Mouse (Mus musculus) liver, adult 2 months (tissue): ENCODE measurements around the gene Man2b1.

ENCODE experiments used
- CTCF ChIP-seq: fragments of 200-500 bp; IDR thresholded peaks from 2 replicates; pipeline ENCODE4 v1.5.1; 2011; ENCODE audit warnings: low read depth, low read length, control low read depth
- POLR2A ChIP-seq: fragments of 200-500 bp; IDR thresholded peaks from 2 replicates; pipeline ENCODE4 v1.6.1; 2011; ENCODE audit warnings: low read length, control low read depth; ENCODE audit not compliant: insufficient read depth; ENCODE audit errors: extremely low read depth

DNA sequence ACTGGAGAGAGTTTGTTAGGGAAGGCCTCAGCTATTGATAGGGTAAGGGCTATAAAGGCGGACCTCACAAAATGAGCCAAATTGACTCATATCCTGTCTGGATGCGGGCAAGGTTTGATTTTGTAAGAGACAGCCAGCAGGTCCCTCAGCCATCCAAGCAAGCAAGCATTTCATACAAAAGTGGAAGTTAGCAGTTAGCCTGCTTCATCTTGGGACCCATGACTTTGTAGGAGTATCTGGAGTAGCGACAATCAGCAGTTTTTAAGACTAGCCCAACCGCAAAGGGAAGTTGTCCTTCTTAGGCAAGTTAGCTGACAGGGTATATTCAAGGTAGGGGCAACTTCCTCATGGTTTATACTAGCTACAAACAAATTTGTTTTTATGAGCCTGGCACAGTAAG is 59.4 kb downstream of the Man2b1 start:
- no peak for TF ChIP-seq CTCF
- TF ChIP-seq POLR2A, result no peak
